Mouse (Mus musculus): ENCODE data around the gene Vmn1r131. TPM values are rescaled to one million over a fixed set of nuclear protein-coding genes. Genes with fewer than 3 reads are reported as not detected.

Gene Vmn1r131
- not detected for total RNA-seq (2023)

DNA sequence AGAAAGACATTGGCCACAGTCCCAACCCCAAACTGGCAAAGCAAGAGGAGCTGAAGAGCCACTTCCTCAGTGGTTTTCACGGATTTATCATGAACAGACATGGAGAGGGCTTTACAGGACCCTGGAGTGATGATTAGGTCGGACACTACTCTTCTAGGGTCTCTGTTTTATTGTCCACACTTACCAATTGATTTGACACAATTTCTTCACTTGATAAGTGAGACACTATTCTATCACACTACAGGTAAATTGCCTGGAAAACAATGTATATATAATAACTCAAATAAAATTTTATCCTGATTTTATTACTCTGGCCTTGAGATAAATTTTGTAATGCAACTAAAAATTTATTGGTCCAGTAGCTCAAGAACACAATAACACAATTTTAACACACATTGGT, at the start of gene Vmn1r131:
Gene Vmn1r131 (minus strand): TSS at position 101 of the 400 bp plus-strand sequence.

DNA sequence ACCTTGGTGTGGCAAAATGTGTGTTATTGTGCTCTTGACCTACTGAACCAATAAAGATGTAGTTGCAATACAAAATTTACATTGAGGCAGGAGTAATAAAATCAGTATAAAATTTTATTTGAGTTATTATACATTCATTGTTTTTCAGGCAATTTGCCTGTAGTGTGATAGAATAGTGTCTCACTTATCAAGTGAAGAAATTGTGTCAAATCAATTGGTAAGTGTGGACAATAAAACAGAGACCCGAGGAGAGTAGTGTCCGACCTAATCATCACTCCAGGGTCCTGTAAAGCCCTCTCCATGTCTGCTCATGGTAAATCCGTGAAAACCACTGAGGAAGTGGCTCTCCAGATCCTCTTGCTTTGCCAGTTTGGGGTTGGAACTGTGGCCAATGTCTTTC, 34.4 kb downstream of the Vmn1r131 start, which contains the start of gene Vmn1r130:
Gene Vmn1r130 (plus strand): TSS at position 301 of the 400 bp plus-strand sequence.

Other genes starting within 250 kb of the Vmn1r131 start
- not detected for gene Vmn1r126, start 244.6 kb downstream of the Vmn1r131 start, total RNA-seq (2023)
- not detected for gene Vmn1r127, start 226.2 kb downstream of the Vmn1r131 start, total RNA-seq (2023)
- gene Vmn1r128, start 196.7 kb downstream of the Vmn1r131 start, total RNA-seq (2023): not detected
- gene Vmn1r129, start 184.8 kb downstream of the Vmn1r131 start, total RNA-seq (2023): not detected
- not detected for gene Gm6882, start 113.3 kb downstream of the Vmn1r131 start, total RNA-seq (2023)
- not detected for gene Vmn1r130, start 34.3 kb downstream of the Vmn1r131 start, total RNA-seq (2023)
- gene Vmn1r132, start 68.0 kb upstream of the Vmn1r131 start, total RNA-seq (2023): not detected
- not detected for gene Gm4175, start 215.4 kb upstream of the Vmn1r131 start, total RNA-seq (2023)

All from CD4-positive naive resting alpha-beta T cell, adult 76 days (primary cell).